Mouse (Mus musculus): ENCODE data around the gene Stab2.

DNA sequence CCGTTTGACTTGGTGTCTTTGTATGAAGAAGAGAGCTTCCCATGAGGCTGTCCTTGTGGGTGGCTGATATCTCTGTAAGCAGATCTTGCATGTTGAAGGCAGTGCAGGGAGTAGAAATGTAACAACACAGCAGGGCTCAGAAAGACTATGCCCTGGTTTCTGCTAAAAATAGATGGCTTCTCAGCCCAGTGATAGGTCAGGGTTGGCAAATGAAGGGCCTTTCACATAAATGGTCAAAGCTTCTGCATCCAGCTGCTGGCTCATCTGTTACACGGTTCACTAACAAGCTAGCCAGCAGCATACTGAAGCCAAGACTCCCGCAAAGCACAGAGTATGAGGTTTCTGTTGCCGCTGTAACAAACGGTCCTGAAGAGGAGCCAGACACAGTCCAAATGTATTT is 34.5 kb downstream of the Stab2 start:
- TF ChIP-seq CTCF (IDR thresholded peaks at IDR 0.05) = no peak
- no peak for TF ChIP-seq EP300 (IDR thresholded peaks at IDR 0.05)

Data from lung, postnatal 0 days (tissue).